Mouse (Mus musculus): ENCODE results near the gene B4galt5.

- TF ChIP-seq CTCF (IDR thresholded peaks at IDR 0.05; ENCODE audit: low read depth) (no peak), EP300 (optimal IDR thresholded peaks at IDR 0.05) (no peak)
Observed at GRCm38 (mm10) chr2:167375135-167375534, 26.2 kb upstream of the B4galt5 start.

Measured in stomach, postnatal 0 days (tissue).